In the genomic region with DNA sequence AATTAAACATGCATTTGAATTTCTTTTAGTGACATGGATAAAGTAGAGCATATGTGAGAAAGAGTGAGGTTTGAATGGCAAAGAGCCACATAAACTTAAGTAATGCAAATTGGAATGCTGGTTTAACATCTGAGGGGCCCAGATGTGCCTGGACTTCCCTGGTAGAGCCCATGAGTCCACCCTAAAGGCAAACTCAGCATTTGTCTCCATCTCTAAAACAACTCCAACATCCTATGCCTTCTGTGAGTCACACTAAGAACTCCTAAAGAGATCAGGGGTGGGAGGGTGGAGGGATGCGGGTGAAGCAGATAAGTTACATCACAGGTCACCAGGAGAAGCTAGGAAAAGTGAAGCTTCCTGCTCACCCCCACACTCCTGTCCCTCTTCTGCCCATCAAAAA, we compare ENCODE assay signal across 21 mouse cellular contexts. TPM values are rescaled to one million over a fixed set of nuclear protein-coding genes. Genes with fewer than 3 reads are reported as not detected.
DNase-seq lines count a peak whose midpoint lies in the region; ATAC-seq and TF ChIP-seq lines count a peak whose summit lies in the region.
"Had no signal": no experiment of that assay in that cellular context is flagged by ENCODE, and none has a peak within 500 bp of the region (broad histone marks: within the 10 kb centered on the region; RNA-seq: fewer than 3 reads in every experiment).

No protein-coding gene starts in this region.

- WGBS in hindbrain, embryonic 13.5 days = 79% methylated on average over 1 of the region's 1 CpGs
- WGBS in hindbrain, embryonic 11.5 days = 86% methylated on average over 1 of the region's 1 CpGs
- WGBS in midbrain, embryonic 14.5 days = 84% methylated on average over 1 of the region's 1 CpGs
- 94% methylated on average over 1 of the region's 1 CpGs for WGBS in midbrain, postnatal 0 days

- H3K9me3 ChIP-seq in hindbrain, embryonic 13.5 days = no peaks in the 10 kb centered on the region
- no peaks in the 10 kb centered on the region for H3K9me3 ChIP-seq in hindbrain, embryonic 11.5 days (ENCODE audit: control insufficient read depth, low read length)
- H3K9me3 ChIP-seq in midbrain, embryonic 14.5 days (ENCODE audit: control insufficient read depth, low read length) = no peaks in the 10 kb centered on the region
- H3K9me3 ChIP-seq in midbrain, postnatal 0 days (ENCODE audit: low read length) = no peaks in the 10 kb centered on the region
- H3K9me3 ChIP-seq: forebrain, embryonic 12.5 days; forebrain, embryonic 15.5 days; heart, embryonic 12.5 days; heart, embryonic 15.5 days; intestine, embryonic 15.5 days had no signal

- ATAC-seq in hindbrain, embryonic 13.5 days (ENCODE audit: low FRiP score) = no peak
- no peak for ATAC-seq in hindbrain, embryonic 11.5 days (ENCODE audit: low FRiP score)
- no peak for ATAC-seq in midbrain, embryonic 14.5 days (ENCODE audit: low FRiP score, low TSS enrichment)
- ATAC-seq in midbrain, postnatal 0 days (ENCODE audit: low FRiP score) = no peak
- ATAC-seq: intestine, embryonic 15.5 days; Patski had no signal

- no peaks in the 10 kb centered on the region for H3K36me3 ChIP-seq in hindbrain, embryonic 13.5 days
- H3K36me3 ChIP-seq in hindbrain, embryonic 11.5 days (ENCODE audit: control insufficient read depth, insufficient read depth, low read length) = no peaks in the 10 kb centered on the region
- no peaks in the 10 kb centered on the region for H3K36me3 ChIP-seq in midbrain, embryonic 14.5 days (ENCODE audit: control insufficient read depth, insufficient read depth, low read length)
- no peaks in the 10 kb centered on the region for H3K36me3 ChIP-seq in midbrain, postnatal 0 days (ENCODE audit: insufficient read depth, low read length)
- H3K36me3 ChIP-seq: forebrain, embryonic 12.5 days; forebrain, embryonic 15.5 days; heart, embryonic 12.5 days; heart, embryonic 15.5 days; intestine, embryonic 15.5 days had no signal

- no peak for TF ChIP-seq CTCF in midbrain, postnatal 0 days (IDR thresholded peaks at IDR 0.05)

- H3K4me2 ChIP-seq in hindbrain, embryonic 13.5 days = no peak overlapping the region
- H3K4me2 ChIP-seq in hindbrain, embryonic 11.5 days (replicated peaks; ENCODE audit: low read depth, low read length) = no peak overlapping the region
- H3K4me2 ChIP-seq in midbrain, embryonic 14.5 days (ENCODE audit: low read length) = no peak overlapping the region
- no peak overlapping the region for H3K4me2 ChIP-seq in midbrain, postnatal 0 days (ENCODE audit: low read depth, low read length, poor library complexity, severe bottlenecking)
- H3K4me2 ChIP-seq: forebrain, embryonic 12.5 days; forebrain, embryonic 15.5 days; heart, embryonic 12.5 days; heart, embryonic 15.5 days; intestine, embryonic 15.5 days had no signal

- DNase-seq in hindbrain, embryonic 11.5 days (ENCODE audit: low spot score) = no peak
- DNase-seq in midbrain, embryonic 14.5 days = no peak
- no peak for DNase-seq in midbrain, postnatal 0 days (ENCODE audit: low spot score)
- peak; percentile 64 for DNase-seq in NIH3T3 (ENCODE audit: low read depth)
- no peak for DNase-seq in frontal cortex, postnatal 36 days (ENCODE audit: low spot score in 2 of 2)
- DNase-seq: adrenal gland, postnatal 10 days; adrenal gland, postnatal 36 days; cerebellum, adult 18-20 months; cerebellum, adult 9-10 months; cerebellum, postnatal 14 days; gastrocnemius, postnatal 10 days; gastrocnemius, postnatal 36 days; heart, postnatal 10 days; kidney, adult 11 months had no signal

- H3K27me3 ChIP-seq in hindbrain, embryonic 13.5 days = no peaks in the 10 kb centered on the region
- H3K27me3 ChIP-seq in hindbrain, embryonic 11.5 days (ENCODE audit: control insufficient read depth, insufficient read depth, low read length) = no peaks in the 10 kb centered on the region
- H3K27me3 ChIP-seq in midbrain, embryonic 14.5 days (ENCODE audit: control insufficient read depth, insufficient read depth, low read length) = no peaks in the 10 kb centered on the region
- H3K27me3 ChIP-seq in midbrain, postnatal 0 days (ENCODE audit: insufficient read depth, low read length) = no peaks in the 10 kb centered on the region
- H3K27me3 ChIP-seq: forebrain, embryonic 12.5 days; forebrain, embryonic 15.5 days; heart, embryonic 12.5 days; heart, embryonic 15.5 days; intestine, embryonic 15.5 days; Patski had no signal

- H3K4me1 ChIP-seq in hindbrain, embryonic 13.5 days (replicated peaks) = no peaks in the 10 kb centered on the region
- H3K4me1 ChIP-seq in hindbrain, embryonic 11.5 days (replicated peaks; ENCODE audit: control insufficient read depth, insufficient read depth, low read length) = no peaks in the 10 kb centered on the region
- no peaks in the 10 kb centered on the region; the same call in 1 of the 2 replicates for H3K4me1 ChIP-seq in midbrain, embryonic 14.5 days (ENCODE audit: control insufficient read depth, insufficient read depth, low read length)
- no peaks in the 10 kb centered on the region for H3K4me1 ChIP-seq in midbrain, postnatal 0 days (ENCODE audit: insufficient read depth, low read length)
- H3K4me1 ChIP-seq: forebrain, embryonic 12.5 days; heart, embryonic 12.5 days; heart, embryonic 15.5 days; intestine, embryonic 15.5 days had no signal

- H3K9ac ChIP-seq in hindbrain, embryonic 13.5 days = no peak overlapping the region
- H3K9ac ChIP-seq in hindbrain, embryonic 11.5 days (ENCODE audit: low read depth, low read length) = no peak overlapping the region
- no peak overlapping the region for H3K9ac ChIP-seq in midbrain, embryonic 14.5 days (replicated peaks; ENCODE audit: low read length)
- no peak overlapping the region for H3K9ac ChIP-seq in midbrain, postnatal 0 days (replicated peaks; ENCODE audit: low read length, poor library complexity, severe bottlenecking)
- H3K9ac ChIP-seq: forebrain, embryonic 12.5 days; forebrain, embryonic 15.5 days; heart, embryonic 12.5 days; heart, embryonic 15.5 days; intestine, embryonic 15.5 days had no signal

- peak overlapping the region; percentile 58; the same call in 1 of the 2 replicates for H3K27ac ChIP-seq in hindbrain, embryonic 13.5 days
- no peak overlapping the region for H3K27ac ChIP-seq in hindbrain, embryonic 11.5 days (ENCODE audit: low read depth, low read length)
- 0 out of 2 replicates have a peak overlapping the region, but pooled peaks have one; percentile 46 for H3K27ac ChIP-seq in midbrain, embryonic 14.5 days (replicated peaks; ENCODE audit: low read depth, low read length)
- no peak overlapping the region for H3K27ac ChIP-seq in midbrain, postnatal 0 days (ENCODE audit: low read depth, low read length)
- H3K27ac ChIP-seq: forebrain, embryonic 12.5 days; forebrain, embryonic 15.5 days; heart, embryonic 15.5 days; intestine, embryonic 15.5 days had no signal

- no peak overlapping the region for H3K4me3 ChIP-seq in hindbrain, embryonic 13.5 days
- H3K4me3 ChIP-seq in hindbrain, embryonic 11.5 days (ENCODE audit: low read depth, low read length) = no peak overlapping the region
- no peak overlapping the region for H3K4me3 ChIP-seq in midbrain, embryonic 14.5 days (replicated peaks; ENCODE audit: low read depth, low read length)
- H3K4me3 ChIP-seq in midbrain, postnatal 0 days (ENCODE audit: low read depth, low read length) = no peak overlapping the region
- H3K4me3 ChIP-seq: forebrain, embryonic 12.5 days; forebrain, embryonic 15.5 days; heart, embryonic 12.5 days; heart, embryonic 15.5 days; intestine, embryonic 15.5 days had no signal

RNA-seq across cellular contexts. Expression of gene Enpp1, which starts 54.1 kb away (rescaled TPM):
- 2.8 and 3.2 TPM in 2 replicates for polyA plus RNA-seq in hindbrain, embryonic 13.5 days (2015; fragmentation: Nextera tagmentation; extraction: Ambion mirVana)
- polyA plus RNA-seq in hindbrain, embryonic 11.5 days (2014; fragmentation: Nextera tagmentation; extraction: Ambion mirVana) = 0.66 and 1.2 TPM in 2 replicates
- polyA plus RNA-seq in midbrain, embryonic 14.5 days (2014; fragmentation: Nextera tagmentation; extraction: Ambion mirVana) = 0.55 and 4.2 TPM in 2 replicates
- total RNA-seq in midbrain, postnatal 0 days (2014; rRNA removed) = 3.5 and 6.3 TPM in 2 replicates
- 3.0 and 3.5 TPM in 2 replicates for polyA plus RNA-seq in midbrain, postnatal 0 days (2015; fragmentation: Nextera tagmentation; extraction: Ambion mirVana)

Comparison
In these comparisons a context has a peak if more than half of its experiments do, and no peak if none do; other contexts are left out.
1. H3K27ac ChIP-seq: peak in hindbrain, embryonic 13.5 days (single experiment) and midbrain, embryonic 14.5 days (single experiment); none in hindbrain, embryonic 11.5 days (single experiment) and midbrain, postnatal 0 days (single experiment).